Mouse (Mus musculus) kidney, postnatal 10 days (tissue): ENCODE measurements around the gene 1600014C10Rik.
A peak's percentile ranks its signal among the peaks of the same experiment; 100 is the strongest.

ENCODE experiments used
- DNase-seq: peaks from one replicate; pipeline ENCODE4 v3.0.0; 2021; ENCODE audit warnings: mixed read lengths

The 1600014C10Rik gene

DNA sequence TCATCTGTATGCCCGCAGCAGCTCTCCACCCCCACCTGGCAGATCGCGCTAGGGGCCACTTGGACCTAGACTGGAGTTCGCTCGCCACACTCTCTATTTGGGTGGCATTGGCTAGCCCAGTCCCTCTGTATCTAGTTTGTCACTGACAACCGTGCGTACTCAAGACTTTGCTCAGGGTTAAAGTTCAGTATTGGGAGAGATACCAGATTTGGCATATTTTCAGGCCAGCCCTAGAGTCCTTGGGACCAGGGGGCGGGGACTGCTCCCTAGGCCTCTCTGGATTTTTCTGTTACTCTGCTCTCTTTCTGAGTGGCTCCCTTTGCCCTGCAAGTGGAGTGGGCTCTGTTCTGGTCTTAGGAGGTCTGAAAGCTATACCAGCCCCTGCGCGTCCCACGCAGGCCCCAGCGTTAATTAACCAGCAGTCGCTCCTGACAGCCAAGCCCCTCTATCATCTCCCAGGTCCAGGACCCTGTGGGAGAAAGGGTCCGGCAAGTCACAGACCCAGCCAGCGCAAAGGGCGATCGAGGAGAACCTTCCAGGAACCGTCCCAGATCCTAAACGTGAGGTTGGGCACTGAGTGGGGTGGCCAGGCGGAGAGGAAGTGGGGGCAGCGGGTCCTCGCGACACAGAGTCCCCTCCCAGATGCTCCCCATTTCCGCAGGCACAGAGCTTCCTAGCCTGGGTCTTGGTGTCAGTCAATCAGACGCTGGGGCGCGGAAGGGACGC is at the start of gene 1600014C10Rik:
TSS of gene 1600014C10Rik (plus strand) at position 256 of the 726 bp plus-strand sequence.
- DNase-seq = peak; percentile 54

DNA sequence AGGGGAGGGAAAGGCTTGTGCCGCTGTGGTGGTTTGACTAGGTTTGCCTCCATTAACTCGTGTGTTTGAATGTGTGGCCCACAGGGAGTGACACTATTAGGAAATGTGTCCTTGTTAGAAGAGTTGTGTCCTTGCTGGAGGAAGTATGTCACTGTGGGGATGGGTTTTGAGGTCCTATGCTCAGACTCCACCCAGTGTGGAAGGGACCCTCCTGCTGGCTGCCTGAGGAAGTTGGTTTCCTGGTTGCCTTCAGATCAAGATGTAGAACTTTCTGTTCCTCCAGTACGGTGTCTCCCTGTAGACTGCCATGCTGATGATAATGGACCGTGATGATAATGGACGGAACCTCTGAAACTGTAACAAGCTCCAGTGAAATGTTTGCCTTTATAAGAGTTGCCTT is 48.5 kb upstream of the 1600014C10Rik start:
- no peak for DNase-seq

DNA sequence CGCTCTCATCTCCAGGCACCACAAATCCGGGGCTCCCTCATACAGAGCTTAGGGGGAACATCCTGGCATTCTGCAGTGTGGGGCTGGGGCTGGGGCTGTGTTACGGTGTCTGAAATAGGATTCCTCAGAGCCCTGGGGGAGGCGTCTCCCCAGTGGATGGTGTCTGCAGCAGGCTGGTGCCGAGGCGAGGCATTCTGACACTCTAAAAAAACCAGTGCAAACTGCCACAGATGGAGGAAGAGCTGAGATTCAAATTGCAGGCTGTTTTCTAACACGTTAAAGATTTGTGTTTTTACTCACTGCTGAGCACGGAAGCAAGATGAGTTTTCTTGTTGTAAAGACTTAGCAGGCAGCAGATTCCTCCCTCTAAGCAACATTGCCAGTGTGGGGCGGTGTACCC is 42.7 kb upstream of the 1600014C10Rik start:
- DNase-seq = no peak

DNA sequence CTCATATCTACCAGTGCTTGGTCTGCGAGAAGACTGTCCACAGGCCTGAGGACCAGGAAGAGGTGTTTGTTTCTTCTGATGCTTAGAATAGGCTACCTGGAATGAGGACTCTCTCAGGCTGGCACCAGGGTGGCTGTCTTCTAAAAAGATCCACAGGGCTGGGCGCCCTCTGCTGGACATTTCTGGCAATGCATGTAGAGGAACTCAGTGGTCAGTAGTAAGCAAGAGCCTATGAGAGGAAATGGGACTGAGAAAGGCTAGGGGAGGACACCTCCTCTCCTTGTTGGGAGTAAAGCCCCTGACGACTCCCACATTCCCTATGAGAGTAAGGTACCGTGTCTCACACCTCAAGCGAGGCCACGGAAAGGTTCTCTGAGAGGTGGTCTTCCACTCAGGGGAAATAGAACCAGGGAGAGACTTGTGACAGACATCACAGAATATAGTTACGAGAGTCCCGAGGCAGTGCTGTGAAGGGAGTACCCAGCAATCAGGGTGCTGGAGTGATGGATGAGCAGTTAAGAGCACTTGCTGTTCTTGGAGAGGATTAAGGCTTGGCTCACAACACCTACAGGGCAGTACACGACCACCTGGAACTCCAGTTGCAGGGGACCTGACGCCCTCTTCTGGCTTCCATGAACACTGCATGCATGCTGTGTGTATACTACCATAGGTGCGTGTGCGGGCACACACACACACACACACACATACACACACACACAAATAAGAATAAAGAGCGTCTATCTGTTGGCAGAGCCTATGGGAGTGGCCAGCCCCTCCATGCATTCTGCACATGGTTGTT is 41.1 kb upstream of the 1600014C10Rik start:
- DNase-seq = peak; percentile 92

DNA sequence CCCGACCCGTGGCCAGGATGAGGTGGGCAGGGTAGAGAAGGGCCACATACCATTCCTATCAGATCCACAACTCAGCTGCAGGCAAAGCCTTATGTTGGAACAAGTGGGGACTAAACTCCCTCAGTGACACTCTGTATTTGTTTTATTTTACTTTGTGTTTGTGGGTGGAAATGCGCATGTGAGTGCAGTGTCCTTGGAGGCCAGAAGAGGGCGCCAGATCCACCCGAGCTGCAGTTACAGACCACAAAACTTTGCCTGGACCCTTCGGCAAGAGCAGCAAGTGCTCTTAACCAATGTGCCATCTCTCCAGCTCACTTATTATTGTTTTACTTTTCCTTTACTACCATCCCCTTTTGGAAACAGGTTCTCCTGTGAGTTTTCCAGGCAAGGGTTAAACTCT is 35.5 kb upstream of the 1600014C10Rik start:
- no peak for DNase-seq

DNA sequence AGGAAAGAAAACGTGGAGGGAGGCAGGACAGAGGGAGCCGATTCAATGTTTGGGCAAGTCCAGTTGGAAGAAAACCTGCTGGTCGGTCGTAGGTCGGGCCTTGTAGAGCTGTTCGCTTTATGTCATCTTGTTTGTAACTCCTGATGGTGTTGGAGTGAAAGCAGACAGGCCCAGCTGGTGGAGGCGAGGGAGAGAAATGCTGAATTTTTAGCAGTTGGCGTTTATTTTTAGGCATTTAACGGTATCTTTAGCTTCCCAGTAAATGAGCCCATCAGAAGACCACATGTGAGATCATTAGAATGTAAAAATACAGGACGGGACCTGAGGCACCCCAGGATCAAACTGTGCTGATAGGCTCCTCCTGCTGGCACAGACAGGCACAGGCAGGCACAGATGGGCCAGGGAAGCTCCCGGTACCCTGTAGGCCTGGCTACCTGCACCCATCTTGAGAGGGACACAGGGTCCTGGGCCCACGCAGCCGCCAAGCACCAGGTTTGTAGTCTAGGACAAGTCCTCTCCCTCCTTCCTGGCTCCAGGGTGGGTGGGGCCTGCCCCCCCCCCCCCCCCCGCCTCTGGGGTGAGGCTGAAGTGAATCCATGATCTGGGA is 31.2 kb upstream of the 1600014C10Rik start:
- DNase-seq = no peak

DNA sequence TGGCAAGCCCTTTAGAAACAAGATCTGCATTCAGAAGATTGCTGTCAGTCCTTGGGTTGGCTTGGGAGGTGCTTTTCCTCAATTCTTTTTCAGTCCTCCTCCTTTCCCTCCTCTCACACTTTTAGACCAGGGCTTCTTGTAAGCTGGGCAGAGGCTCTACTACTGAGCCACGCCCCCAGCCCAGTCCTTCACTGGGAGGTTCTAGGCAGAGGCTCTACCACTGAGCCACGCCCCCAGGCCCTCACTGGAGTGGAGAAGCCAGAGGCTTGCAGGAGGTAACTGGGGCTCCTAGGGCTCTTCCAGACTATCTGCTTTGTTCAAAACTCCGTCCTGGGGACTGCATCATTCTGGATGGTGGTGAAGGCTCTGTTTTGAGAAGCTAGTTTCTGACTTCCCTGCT is 30.4 kb upstream of the 1600014C10Rik start:
- no peak for DNase-seq

DNA sequence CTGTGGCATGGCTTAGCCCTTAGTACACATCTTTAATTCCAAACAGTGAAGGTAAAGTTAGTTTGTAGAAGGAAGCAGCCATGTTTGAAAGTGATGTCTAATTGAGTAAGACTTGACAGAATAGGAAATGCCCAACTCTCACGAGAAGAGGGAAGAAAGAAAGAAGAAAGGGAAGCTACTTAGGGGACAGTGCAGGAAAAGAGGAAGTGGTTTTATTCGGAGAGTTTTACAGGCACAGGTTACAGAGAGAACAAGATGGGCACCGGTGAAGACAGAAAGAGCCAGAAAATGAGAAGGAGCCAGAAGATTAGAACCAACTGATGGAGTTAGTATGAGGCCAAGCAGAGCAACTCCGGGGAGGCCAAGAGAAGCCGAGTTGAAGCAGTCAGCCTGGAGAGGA is 27.2 kb upstream of the 1600014C10Rik start:
- no peak for DNase-seq

DNA sequence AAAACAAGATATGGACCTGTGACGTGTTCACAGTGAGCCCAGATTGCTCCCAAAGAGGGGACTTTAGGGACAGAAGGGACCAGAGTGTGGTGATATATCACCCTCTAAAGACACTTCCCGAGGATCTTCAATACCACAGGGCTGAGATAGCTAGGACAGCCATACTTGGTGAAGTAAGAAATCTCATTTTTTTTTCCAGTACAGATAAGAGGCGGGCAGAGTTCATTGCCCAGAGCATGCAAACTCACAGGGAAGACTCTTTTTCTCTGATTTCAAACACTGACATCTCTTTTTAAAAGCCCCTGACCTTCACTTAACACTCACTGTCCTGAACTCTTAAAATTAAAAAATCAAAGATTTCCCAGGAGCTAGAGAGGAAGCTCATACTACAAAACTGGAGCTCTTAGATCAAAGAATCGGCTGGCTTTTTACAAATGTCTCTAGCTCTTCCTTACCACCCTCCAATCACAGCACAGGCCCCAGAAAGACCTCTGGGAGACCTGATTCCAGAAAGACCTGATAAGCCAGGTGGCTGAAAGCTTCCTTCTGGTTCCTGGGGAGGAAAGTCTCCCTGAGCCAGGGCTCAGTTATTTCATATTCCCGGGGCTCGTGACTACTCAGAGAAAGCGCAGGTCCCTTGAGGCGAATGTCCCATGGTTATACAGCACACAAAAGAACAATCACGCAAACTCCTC is 24.1 kb upstream of the 1600014C10Rik start:
- DNase-seq = no peak

DNA sequence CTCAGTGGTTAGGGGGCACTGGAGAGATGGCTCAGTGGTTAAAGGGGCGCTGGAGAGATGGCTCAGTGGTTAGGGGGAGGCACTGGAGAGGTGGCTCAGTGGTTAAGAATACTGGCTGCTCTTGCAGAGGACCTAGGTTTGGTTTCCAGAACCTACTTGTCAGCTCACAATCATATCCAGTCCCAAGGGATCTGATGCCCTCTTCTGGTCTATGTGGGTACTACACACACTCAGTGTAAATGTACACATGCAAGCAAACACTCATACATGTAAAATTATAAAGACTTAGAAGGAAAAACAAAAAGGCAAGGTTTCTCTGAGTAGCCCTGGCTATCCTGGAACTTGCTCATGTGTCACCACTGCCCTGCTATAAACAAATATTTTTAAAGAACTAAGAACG is 21.6 kb upstream of the 1600014C10Rik start:
- DNase-seq = no peak

DNA sequence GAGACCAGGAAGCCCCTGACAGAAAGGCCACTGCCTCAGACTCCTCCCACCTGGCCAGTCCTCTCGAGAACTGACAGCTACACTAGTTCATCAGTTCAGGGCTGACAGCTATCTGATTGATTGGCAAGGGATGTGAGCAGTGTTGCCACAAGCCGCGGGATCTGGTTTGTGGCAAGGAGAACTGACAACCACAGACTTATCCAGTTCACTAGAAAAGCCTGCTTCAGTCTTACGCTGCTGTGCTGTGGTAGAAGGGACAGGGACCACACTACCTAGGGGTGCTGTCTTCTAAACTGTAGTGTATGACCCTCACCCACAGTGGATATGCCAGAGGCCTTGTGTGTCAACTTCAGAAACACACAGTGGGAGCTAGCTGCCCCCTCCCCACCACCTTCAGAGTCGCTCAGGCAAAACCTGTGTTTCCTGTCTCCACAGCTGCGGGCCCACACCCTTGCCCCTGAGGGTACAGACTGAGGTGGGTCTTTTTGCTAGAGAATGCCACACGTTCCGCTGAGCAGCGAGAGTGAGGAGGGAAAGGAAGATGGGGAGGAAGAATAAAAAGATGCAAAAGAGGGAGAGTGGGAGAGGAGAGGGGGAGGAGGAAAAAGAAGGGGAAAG is 19.5 kb upstream of the 1600014C10Rik start:
- no peak for DNase-seq

DNA sequence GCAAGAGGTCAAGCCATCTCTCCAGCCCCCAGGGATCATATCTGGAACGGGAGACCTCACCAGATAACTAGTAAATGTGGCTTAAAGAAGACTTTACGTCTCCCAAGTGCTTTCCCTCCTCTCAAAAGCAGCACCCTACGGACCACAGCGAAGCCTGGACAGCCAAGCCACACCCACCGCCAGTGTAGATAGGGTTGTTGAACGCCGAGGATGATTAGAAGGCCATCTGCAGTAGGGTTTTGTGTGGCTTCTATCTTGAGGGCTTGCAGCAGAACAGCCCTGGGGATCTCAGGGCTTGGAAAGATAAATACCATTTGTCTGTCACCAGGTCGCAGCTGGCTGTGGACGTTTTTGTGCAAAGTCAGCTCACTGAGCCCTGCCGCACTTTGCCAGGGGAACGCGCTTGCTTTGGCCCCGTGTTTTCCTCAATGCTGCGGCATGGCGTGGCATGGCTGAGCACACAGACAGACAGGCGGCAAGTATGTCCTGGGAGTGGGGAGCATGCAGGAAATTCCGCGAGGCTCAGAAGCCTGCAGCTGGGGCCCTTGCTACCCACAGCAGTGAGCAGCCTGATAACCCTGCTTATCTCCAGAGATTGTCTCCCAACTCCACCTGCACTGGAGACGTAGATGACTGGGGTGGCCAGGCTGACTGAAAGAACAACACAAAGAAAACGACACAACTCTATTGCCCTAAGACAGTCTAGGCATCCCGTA is 15.9 kb upstream of the 1600014C10Rik start:
- DNase-seq = peak; percentile 21

DNA sequence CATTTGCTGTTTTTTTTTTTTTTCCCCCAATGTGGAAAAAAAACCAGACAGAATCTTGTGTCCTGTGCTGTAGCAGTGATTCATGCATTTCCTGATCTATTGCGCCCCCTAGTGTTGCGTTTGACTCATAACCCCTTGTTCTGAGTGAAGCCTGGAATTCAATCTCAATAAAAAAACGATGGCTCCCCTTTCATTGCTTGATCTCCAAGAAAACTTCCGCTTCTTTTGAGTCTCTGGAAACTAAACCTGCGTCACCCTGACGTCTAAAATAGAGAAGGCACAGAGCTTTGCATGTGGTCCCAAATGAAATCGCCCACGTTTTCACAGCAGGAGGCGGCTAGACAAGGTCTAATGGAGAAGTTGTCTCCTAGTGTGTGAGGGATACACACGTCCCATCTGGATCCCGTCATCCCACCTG is 15.3 kb upstream of the 1600014C10Rik start:
- peak; percentile 62 for DNase-seq

DNA sequence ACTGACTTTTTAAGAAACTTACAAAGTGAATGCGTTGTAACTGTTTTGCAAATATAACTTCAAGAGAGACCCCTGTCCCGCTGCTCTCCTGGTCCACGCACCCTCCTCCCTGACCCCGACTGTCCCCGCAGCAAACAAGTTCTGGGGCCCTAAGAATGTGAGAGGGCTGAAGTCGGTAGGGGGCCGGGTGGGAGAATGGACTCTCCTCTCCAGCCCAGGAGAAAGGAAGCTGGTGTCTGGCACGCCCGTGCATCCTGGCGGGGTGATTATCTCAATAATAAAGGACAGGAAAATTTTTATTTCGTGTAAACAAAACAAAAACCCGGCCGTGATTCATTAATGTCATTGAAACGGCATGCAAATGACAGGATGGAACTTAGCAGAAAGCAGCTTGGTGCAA is 9.1 kb upstream of the 1600014C10Rik start:
- DNase-seq = no peak

DNA sequence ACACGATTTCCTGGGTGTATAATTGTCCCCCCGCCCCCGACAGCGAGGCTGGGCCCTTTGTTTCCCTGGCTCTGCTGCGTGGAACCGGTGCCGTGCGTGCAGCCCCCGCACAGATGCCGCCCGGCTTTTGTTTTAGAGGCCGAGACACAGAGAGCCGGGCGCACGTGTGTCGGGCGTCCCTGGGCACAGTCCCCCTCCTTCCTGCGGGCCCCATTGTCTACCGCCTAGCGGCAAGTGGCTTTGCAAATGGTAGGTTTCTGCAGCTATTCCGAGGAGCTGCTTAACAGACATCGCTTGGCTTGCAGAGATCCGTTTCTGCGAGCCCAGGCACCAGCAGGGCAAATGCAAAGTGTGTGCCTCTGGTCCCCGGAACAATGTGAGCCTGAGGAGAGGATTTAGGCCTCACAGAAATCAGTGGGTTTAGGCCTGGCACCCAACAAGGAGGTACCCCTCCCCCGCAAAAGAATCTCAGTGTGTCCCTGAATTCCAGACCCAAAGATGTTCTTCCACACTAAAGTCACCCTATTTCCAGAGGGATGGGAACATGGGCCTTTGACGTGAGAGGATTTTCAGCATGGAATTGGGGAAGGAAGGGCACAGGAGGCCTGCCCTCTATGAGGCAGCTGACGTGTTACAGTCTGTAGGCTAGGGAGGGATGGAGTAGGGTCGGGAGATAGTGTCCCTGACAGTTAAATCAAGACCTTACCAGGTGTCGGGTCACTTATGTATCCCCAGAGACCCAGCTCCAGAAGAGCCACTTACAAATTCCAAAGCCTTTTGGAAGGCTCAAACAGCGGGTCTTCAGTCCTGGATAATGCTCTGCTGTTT is 8.5 kb upstream of the 1600014C10Rik start:
- peak; percentile 39 for DNase-seq

DNA sequence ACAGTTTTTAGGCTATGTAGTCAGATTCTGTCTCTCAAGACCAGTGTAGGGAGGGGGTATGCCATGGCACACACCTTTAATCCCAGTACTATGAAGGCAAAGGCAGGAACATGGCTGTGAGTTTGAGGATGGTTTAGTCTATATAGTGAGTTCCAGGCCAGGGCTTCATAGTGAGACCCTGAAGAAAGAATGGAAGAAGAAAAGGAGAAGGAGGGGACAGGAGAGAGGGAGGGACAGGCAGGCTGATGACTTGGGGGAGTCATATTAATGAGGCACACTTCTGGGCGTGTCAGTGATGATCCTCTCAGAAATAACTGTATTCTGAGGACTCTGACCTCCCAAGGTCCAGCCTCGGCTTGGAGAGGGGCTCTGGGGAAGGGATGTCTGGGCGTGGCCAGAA is 7.0 kb upstream of the 1600014C10Rik start:
- DNase-seq = no peak

DNA sequence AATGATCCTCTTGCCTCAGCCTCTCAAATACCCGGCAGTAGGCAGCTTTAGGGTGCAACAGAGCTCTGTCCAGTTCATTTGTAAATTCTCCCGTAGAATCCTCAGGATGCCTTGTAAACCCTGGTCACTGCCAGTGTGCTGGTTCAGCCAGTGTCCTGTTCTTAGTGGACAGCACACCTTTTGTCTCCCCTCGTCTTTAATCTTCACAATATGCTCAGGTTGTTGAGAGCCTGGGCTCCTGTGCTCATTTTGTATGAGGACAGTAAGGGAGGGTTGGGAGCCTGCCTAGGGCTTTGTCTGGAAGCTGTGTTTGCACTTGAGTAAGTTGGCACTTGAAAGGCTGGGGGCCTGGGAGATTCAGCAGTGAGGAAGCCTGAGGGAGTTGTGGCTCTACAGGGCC is 3.1 kb upstream of the 1600014C10Rik start:
- DNase-seq = no peak

DNA sequence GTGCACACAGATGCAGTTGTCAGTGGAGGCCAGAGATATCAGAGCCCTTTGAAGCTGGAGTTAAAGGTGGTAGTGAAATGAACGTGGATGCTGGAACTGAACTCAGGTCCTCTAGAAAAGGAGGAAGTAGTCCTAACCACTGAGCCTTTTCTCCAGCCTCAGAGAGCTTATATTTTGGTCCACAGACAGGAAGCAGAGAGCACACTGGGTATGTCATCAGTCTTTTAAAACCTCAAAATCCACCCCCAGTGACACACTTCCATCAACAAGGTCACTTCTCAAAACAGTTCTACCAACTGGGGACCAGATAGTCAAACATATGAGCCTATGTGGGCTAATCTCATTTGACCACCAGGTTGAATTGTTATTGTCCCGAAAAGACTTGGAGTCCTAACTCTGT is 1.7 kb upstream of the 1600014C10Rik start:
- no peak for DNase-seq

DNA sequence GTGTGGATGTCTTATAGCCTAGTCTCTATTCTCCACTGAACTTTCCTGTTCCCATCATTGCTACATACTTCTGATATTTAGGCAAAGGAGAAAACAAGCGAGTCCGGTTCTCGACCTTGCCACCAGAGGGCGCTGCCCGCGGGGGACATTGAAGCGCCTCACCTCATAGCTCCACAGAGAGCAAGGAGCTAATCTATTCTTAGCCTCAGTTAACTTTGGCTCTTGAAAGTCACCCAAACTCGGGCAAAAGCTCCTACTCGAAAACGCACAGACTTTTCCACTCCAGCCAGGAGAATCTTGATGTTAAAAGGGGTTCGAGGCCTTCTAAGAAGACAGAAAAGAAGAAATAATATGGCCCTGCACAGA is 438 bp upstream of the 1600014C10Rik start:
- DNase-seq = peak; percentile 91

DNA sequence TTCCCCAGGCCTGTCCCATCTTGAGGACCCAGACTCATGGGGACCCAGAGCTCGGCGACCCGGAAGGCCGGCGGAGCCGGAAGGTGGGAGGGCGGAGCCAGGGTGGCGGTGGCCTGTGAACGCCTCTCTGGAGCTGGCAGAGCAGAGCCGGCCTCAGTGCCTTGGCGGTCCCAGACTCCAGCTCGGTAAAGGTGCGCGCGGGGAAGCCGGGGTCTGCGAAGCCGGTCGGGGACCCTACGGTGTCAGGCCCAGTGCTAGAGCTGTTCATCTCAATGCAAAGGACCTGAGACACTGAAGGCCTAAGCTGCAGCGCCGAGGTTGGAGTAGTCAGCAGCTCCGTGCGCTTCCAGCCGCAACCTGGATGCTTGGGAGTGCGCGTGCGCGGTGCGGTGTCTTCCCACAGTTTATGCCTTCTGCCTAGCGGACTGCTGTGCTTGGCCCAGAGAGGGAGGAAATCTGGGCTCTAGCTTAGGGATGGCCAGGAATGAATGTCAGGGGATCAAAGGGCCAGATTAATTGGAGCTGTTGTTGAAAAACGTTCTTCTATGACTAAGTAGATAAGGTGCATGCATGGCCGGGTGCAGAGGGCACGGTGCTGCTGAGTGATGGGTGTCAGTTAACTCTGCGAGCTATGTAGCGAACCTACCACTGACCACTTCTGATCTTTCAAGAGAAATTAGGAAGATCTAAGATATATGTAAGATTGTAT is 846 bp downstream of the 1600014C10Rik start:
- DNase-seq = peak; percentile 90

DNA sequence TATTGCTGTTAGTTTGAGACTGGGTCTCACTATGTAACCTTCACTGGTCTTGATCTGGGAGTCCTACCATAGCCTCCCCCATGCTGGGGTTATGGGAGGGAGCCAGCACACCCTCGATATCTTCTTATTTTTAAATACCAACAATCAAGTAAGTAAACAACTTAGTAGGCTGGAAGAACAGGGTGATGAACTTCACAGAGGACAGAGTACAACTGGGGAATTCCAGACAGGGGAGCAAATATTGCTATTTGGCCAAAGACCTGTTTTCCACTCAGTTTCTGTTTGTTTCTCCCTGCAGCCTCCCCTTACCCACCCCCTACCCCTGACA is 1.4 kb downstream of the 1600014C10Rik start:
- no peak for DNase-seq
